Mouse (Mus musculus) liver, embryonic 14.5 days (tissue): ENCODE data around the gene Neurl1b. TPM values are rescaled to one million over a fixed set of nuclear protein-coding genes. Genes with fewer than 3 reads are reported as not detected.

Experiments
- ATAC-seq: fragments of 200-750 bp; cut with Nextera tagmentation; 2 replicates; pipeline ENCODE4 v1.8.0; 2017; ENCODE audit warnings: moderate number of reproducible peaks, mild to moderate bottlenecking, moderate library complexity; ENCODE audit not compliant: insufficient read depth
- DNase-seq, 3 experiments: peaks; one replicate each; pipeline ENCODE4 v3.0.0-alpha.2; 2012 to 2013; ENCODE audit warnings: low read depth in 3 of 3, low spot score in 3 of 3
- H3K27ac ChIP-seq: fragments of 300-500 bp; sonication (generic); 2 replicates; pipeline ENCODE4 v1.5.1; 2014; ENCODE audit warnings: moderate library complexity, mild to moderate bottlenecking, control low read depth, inconsistent platforms
- H3K27me3 ChIP-seq: fragments of 300-500 bp; sonication (generic); 2 replicates; pipeline ENCODE4 v1.6.1; 2014; ENCODE audit warnings: mild to moderate bottlenecking, low read length, moderate library complexity; ENCODE audit not compliant: control insufficient read depth, insufficient read depth
- H3K36me3 ChIP-seq: fragments of 300-500 bp; sonication (generic); replicated peaks from 2 replicates; pipeline ENCODE4 v1.6.1; 2014; ENCODE audit warnings: low read depth; ENCODE audit not compliant: control insufficient read depth, insufficient read depth
- H3K4me1 ChIP-seq, 2 experiments: fragments of 200-500 bp in 1 of 2; fragments of 300-500 bp in 1 of 2; sonication (generic) in 1 of 2; replicated peaks; 2 replicates each; pipeline ENCODE4 v1.6.1; 2012 to 2014; ENCODE audit warnings: antibody characterized with exemption in 1 of 2, inconsistent platforms in 1 of 2, low read length in 1 of 2; ENCODE audit not compliant: control insufficient read depth in 2 of 2, insufficient read depth in 2 of 2
- H3K4me2 ChIP-seq: fragments of 300-500 bp; sonication (generic); 2 replicates; pipeline ENCODE4 v1.6.1; 2014; ENCODE audit warnings: low read depth, mild to moderate bottlenecking, control low read depth, moderate library complexity
- H3K4me3 ChIP-seq, 2 experiments: fragments of 200-500 bp in 1 of 2; fragments of 300-500 bp in 1 of 2; sonication (generic) in 1 of 2; 2 replicates each; pipeline ENCODE4 v1.5.1; 2012 to 2014; ENCODE audit warnings: low read depth in 2 of 2, low read length in 2 of 2, mild to moderate bottlenecking in 2 of 2, control low read depth in 1 of 2, inconsistent platforms in 1 of 2, moderate library complexity in 1 of 2; ENCODE audit not compliant: insufficient read depth in 1 of 2
- H3K9ac ChIP-seq: fragments of 300-500 bp; sonication (generic); replicated peaks from 2 replicates; pipeline ENCODE4 v1.6.1; 2014; ENCODE audit warnings: mild to moderate bottlenecking, control low read depth, moderate library complexity
- H3K9me3 ChIP-seq: fragments of 300-500 bp; sonication (generic); 2 replicates; pipeline ENCODE4 v1.6.1; 2016; ENCODE audit warnings: low read length, mixed read lengths; ENCODE audit not compliant: control insufficient read depth
- CTCF ChIP-seq: IDR thresholded peaks from 2 replicates; pipeline ENCODE4 v1.5.1; 2016; ENCODE audit warnings: antibody characterized with exemption, low read depth, control low read depth
- EP300 ChIP-seq: IDR thresholded peaks from 2 replicates; pipeline ENCODE4 v1.6.1; 2016; ENCODE audit warnings: antibody characterized with exemption, low read depth
- WGBS: fragments of 180-500 bp; shearing (Covaris S2); extraction: QIAGEN DNeasy Blood & Tissue Kit; methylation state at CpG from one replicate; pipeline ENCODE4 v1.1.7; 2014; ENCODE audit not compliant: insufficient replicate concordance; 5-methylcytosine and 5-hydroxymethylcytosine counted together
- polyA plus RNA-seq, 2 experiments: library from polyadenylated mRNA; depleted of rRNA in 1 of 2; stranded (reverse) in 1 of 2; unstranded in 1 of 2; fragments of >200 nt; fragmentation: Nextera tagmentation in 1 of 2; extraction: Ambion mirVana in 1 of 2; gene quantifications; 2 replicates each; pipeline versions ENCODE4 v1.2.1 to v1.2.3; 2012 to 2014

Neurl1b gene
- polyA plus RNA-seq, 2 experiments = 0.03 to 0.09 TPM

GRCm38 (mm10) chr17:26386131-26386481 lies 28.5 kb upstream of the Neurl1b start:
- H3K9ac ChIP-seq = no peak overlapping the region
- TF ChIP-seq EP300 (no peak), CTCF (no peak)
- no peaks in the 10 kb centered on the region for H3K4me1 ChIP-seq
- ATAC-seq = no peak
- H3K27me3 ChIP-seq = no peaks in the 10 kb centered on the region
- DNase-seq = no peak
- H3K36me3 ChIP-seq = no peaks in the 10 kb centered on the region
- no peak overlapping the region for H3K4me2 ChIP-seq
- no peak overlapping the region for H3K4me3 ChIP-seq
- WGBS = 81% methylated on average over 3 of the region's 3 CpGs
- no peak overlapping the region for H3K27ac ChIP-seq
- no peaks in the 10 kb centered on the region for H3K9me3 ChIP-seq

- Histone ChIP-seq H3K27me3 (no peaks in the 10 kb centered on the region), H3K36me3 (no peaks in the 10 kb centered on the region), H3K4me3 (no peak overlapping the region), H3K4me1 (no peaks in the 10 kb centered on the region), H3K4me2 (no peak overlapping the region), H3K9me3 (no peaks in the 10 kb centered on the region), H3K9ac (no peak overlapping the region), H3K27ac (no peak overlapping the region)
- DNase-seq (no peak), ATAC-seq (no peak)
- WGBS = 47% methylated on average over 3 of the region's 3 CpGs
- TF ChIP-seq CTCF (no peak), EP300 (no peak)
Measured at GRCm38 (mm10) chr17:26388106-26388505, 26.5 kb upstream of the Neurl1b start.

- Histone ChIP-seq H3K36me3 (no peaks in the 10 kb centered on the region), H3K9me3 (no peaks in the 10 kb centered on the region), H3K27me3 (no peaks in the 10 kb centered on the region), H3K4me2 (no peak overlapping the region), H3K27ac (no peak overlapping the region), H3K9ac (no peak overlapping the region), H3K4me3 (no peak overlapping the region), H3K4me1 (no peaks in the 10 kb centered on the region)
- WGBS = 59% methylated on average over 9 of the region's 9 CpGs
- no peak for ATAC-seq
- TF ChIP-seq CTCF (no peak), EP300 (no peak)
- no peak for DNase-seq
Measured at GRCm38 (mm10) chr17:26389241-26389640, 25.4 kb upstream of the Neurl1b start.

- DNase-seq = no peak
- Histone ChIP-seq H3K4me1 (no peaks in the 10 kb centered on the region), H3K9me3 (no peaks in the 10 kb centered on the region), H3K4me2 (no peak overlapping the region), H3K27me3 (no peaks in the 10 kb centered on the region), H3K9ac (no peak overlapping the region), H3K4me3 (no peak overlapping the region), H3K36me3 (no peaks in the 10 kb centered on the region), H3K27ac (no peak overlapping the region)
- no peak for ATAC-seq
- 50% methylated on average over 5 of the region's 5 CpGs for WGBS
- TF ChIP-seq CTCF (no peak), EP300 (no peak)
Measured at GRCm38 (mm10) chr17:26390666-26391065, 24.0 kb upstream of the Neurl1b start.

- Histone ChIP-seq H3K9ac (no peak overlapping the region), H3K4me3 (no peak overlapping the region), H3K4me2 (no peak overlapping the region), H3K36me3 (no peaks in the 10 kb centered on the region), H3K27ac (no peak overlapping the region), H3K27me3 (no peaks in the 10 kb centered on the region), H3K9me3 (no peaks in the 10 kb centered on the region), H3K4me1 (no peaks in the 10 kb centered on the region)
- WGBS = 65% methylated on average over 7 of the region's 7 CpGs
- ATAC-seq (no peak), DNase-seq (no peak)
- TF ChIP-seq CTCF = no peak
Measured at GRCm38 (mm10) chr17:26392355-26392754, 22.3 kb upstream of the Neurl1b start.
